Mouse (Mus musculus) CH12.LX (cell line): ENCODE measurements around the gene Cxadr.
A peak's percentile ranks its signal among the peaks of the same experiment; 100 is the strongest.

Experiments used
- CHD1 ChIP-seq: IDR thresholded peaks from 2 replicates; pipeline ENCODE4 v1.6.1; 2012; ENCODE audit warnings: low read depth, low read length, improper control_type of control experiment, inconsistent platforms
- CHD2 ChIP-seq: IDR thresholded peaks from 2 replicates; pipeline ENCODE4 v1.6.1; 2011; ENCODE audit warnings: low read length, improper control_type of control experiment
- CTCF ChIP-seq, 2 experiments: IDR thresholded peaks in 1 of 2; conservative IDR thresholded peaks in 1 of 2; 2 replicates each; pipeline ENCODE4 v1.5.1; 2011 to 2012; ENCODE audit warnings: low read depth in 2 of 2, low read length in 2 of 2, improper control_type of control experiment in 1 of 2, inconsistent platforms in 1 of 2, mild to moderate bottlenecking in 1 of 2, moderate library complexity in 1 of 2
- EP300 ChIP-seq: IDR thresholded peaks from 2 replicates; pipeline ENCODE4 v1.6.1; 2011; ENCODE audit warnings: low read length, improper control_type of control experiment
- ETS1 ChIP-seq: conservative IDR thresholded peaks from 2 replicates; pipeline ENCODE4 v1.6.1; 2012; ENCODE audit warnings: low read depth, mild to moderate bottlenecking, inconsistent platforms, low read length, improper control_type of control experiment, moderate library complexity
- GABPA ChIP-seq: IDR thresholded peaks from 2 replicates; pipeline ENCODE4 v1.6.1; 2012; ENCODE audit warnings: low read depth, low read length, improper control_type of control experiment, inconsistent platforms; ENCODE audit not compliant: insufficient replicate concordance
- HCFC1 ChIP-seq: IDR thresholded peaks from 2 replicates; pipeline ENCODE4 v1.6.1; 2012; ENCODE audit warnings: low read depth, mild to moderate bottlenecking, inconsistent platforms, low read length, improper control_type of control experiment
- POLR2A ChIP-seq: IDR thresholded peaks from 2 replicates; pipeline ENCODE4 v1.6.1; 2011; ENCODE audit warnings: low read depth, mild to moderate bottlenecking, improper control_type of control experiment, low read length
- RCOR1 ChIP-seq: conservative IDR thresholded peaks from 2 replicates; pipeline ENCODE4 v1.6.1; 2012; ENCODE audit warnings: low read depth, mild to moderate bottlenecking, inconsistent platforms, low read length, improper control_type of control experiment
- UBTF ChIP-seq: IDR thresholded peaks from 2 replicates; pipeline ENCODE4 v1.6.1; 2012; ENCODE audit warnings: low read depth, mild to moderate bottlenecking, inconsistent platforms, low read length, improper control_type of control experiment, moderate library complexity
- USF1 ChIP-seq: IDR thresholded peaks from 2 replicates; pipeline ENCODE4 v1.6.1; 2014; ENCODE audit warnings: low read depth, mild to moderate bottlenecking, inconsistent platforms, low read length, improper control_type of control experiment
- USF2 ChIP-seq: conservative IDR thresholded peaks from 2 replicates; pipeline ENCODE4 v1.6.1; 2011; ENCODE audit warnings: low read depth, low read length, improper control_type of control experiment
- ZKSCAN1 ChIP-seq: IDR thresholded peaks from 2 replicates; pipeline ENCODE4 v1.6.1; 2012; ENCODE audit warnings: low read depth, inconsistent platforms, low read length, improper control_type of control experiment, borderline replicate concordance
- ZMIZ1 ChIP-seq: IDR thresholded peaks from 2 replicates; pipeline ENCODE4 v1.6.1; 2012; ENCODE audit warnings: low read depth, mild to moderate bottlenecking, inconsistent platforms, low read length, improper control_type of control experiment

DNA sequence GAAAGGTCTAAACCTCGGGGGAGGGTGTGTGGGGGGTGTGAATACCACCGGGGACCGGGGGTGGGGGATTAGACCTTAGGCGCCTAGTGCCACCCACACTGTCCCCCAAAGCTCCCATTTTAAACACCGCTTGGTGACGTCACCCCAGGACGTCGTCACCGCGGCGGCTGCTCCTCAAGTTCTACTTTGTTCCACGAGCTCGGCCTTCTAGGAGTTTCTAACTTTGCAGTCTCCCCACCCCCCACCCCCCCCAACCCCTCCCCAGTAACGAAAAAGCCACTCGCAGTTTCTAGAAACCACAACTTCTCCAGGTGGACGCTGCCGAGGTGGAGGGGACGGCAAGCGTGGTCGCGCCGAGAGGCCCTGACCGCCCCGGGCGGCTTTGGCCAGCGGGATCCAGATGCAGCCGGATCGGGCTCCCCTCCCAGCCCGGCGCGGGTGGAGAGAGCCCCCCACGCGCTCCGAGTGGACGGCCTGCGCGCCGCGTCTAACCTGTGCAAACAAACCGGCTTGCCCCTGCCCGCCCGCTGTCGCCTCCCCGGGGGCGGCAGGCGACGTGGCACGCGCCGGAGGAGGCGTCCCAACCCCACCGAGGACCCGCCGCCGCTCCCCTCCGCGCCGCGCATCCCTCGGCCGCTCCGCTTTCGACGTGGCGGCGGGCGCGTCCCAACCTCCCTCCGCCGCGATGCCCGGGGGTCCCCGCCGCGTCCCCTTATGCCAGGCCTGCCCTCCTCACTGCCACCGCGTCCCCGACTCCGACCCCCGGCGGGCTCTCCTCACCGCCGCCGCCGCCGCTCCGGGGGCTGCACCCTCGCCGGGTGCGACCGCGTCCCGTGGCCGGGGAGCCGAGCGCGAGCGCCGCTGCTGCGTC lies 74.8 kb downstream of the Cxadr start:
- TF ChIP-seq USF1 (no peak), CTCF (conservative IDR thresholded peaks at IDR 0.05 in 1 of 2, IDR thresholded peaks at IDR 0.05 in 1 of 2; ENCODE audit: low read depth in 2 of 2, low read length in 2 of 2) (no peak), GABPA (no peak), CHD1 (no peak), ZMIZ1 (no peak), POLR2A (peak; percentile 58; the same call in 1 of the 2 replicates), CHD2 (peak; percentile 26; the same call in 1 of the 2 replicates), HCFC1 (peak; percentile 6; the same call in 1 of the 2 replicates), ZKSCAN1 (no peak), RCOR1 (no peak), ETS1 (peak; percentile 33), EP300 (0 out of 2 replicates have a peak, but pooled peaks have one; percentile 21), UBTF (peak; percentile 87; the same call in 1 of the 2 replicates), USF2 (no peak)
